Mouse (Mus musculus) megakaryocyte-erythroid progenitor cell, adult 5-6 weeks (primary cell): Measurements from ENCODE around the gene Tas2r143. TPM values are rescaled to one million over a fixed set of nuclear protein-coding genes. Genes with fewer than 3 reads are reported as not detected.

Experiments used
- ATAC-seq: replicated peaks from 2 replicates; pipeline ENCODE4 v1.8.0; 2016; ENCODE audit warnings: mild to moderate bottlenecking, inconsistent platforms; ENCODE audit not compliant: severe bottlenecking, poor library complexity, low FRiP score, low TSS enrichment
- total RNA-seq, 2 experiments: library from RNA; stranded (forward) in 1 of 2; stranded (reverse) in 1 of 2; fragments of 200-1000, 215-1000 nt in 1 of 2; fragments of >200 nt in 1 of 2; fragmentation: Nextera tagmentation in 1 of 2; gene quantifications; 2 replicates each; pipeline ENCODE4 v1.2.3; 2014 to 2017

The Tas2r143 gene
- total RNA-seq, 2 experiments from 2014 or later: 1.3 TPM; not detected in 1

- no peak for ATAC-seq
Observed at GRCm38 (mm10) chr6:42364066-42364465, 36.0 kb upstream of the Tas2r143 start.

DNA sequence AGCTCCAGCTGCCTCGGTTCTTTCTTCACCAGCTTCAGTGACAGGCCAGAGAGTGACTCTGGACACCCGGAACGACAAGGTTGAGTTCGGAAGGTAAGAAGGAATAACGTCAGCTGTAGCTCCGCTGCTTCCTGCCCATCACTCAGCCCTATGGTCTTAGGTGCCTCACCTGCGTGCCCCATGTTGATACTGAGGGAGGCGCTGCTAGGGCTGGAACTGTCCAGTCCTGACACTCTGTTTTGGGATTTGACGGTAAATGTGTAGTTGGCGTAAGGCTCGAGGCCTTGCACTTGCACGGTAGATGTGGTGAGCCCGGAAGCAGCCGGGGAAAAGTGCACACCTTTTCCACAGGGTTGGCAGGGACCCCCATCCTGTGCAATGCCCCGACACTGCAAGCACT lies 35.4 kb upstream of the Tas2r143 start:
- ATAC-seq: no peak

GRCm38 (mm10) chr6:42365215-42365614 lies 34.8 kb upstream of the Tas2r143 start:
- no peak for ATAC-seq

DNA sequence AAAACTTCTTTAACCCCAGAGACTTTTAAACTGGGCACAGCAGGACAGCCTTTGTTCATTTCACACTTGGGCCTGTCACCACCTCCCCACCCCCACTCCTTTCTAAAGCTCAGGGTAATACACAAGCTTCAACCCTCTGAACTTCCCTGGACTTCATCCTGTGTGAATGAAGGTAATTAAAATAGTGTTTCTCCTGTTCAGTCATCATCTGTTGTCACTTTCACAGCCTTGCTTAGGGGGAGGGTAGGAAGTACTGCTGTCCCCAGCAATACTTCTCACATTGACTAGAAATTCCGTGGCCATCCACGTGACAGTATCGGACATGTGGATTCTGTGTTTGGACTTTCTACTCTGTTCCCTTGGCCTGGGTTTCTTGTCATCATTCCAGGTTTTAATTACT lies 30.2 kb upstream of the Tas2r143 start:
- no peak for ATAC-seq

DNA sequence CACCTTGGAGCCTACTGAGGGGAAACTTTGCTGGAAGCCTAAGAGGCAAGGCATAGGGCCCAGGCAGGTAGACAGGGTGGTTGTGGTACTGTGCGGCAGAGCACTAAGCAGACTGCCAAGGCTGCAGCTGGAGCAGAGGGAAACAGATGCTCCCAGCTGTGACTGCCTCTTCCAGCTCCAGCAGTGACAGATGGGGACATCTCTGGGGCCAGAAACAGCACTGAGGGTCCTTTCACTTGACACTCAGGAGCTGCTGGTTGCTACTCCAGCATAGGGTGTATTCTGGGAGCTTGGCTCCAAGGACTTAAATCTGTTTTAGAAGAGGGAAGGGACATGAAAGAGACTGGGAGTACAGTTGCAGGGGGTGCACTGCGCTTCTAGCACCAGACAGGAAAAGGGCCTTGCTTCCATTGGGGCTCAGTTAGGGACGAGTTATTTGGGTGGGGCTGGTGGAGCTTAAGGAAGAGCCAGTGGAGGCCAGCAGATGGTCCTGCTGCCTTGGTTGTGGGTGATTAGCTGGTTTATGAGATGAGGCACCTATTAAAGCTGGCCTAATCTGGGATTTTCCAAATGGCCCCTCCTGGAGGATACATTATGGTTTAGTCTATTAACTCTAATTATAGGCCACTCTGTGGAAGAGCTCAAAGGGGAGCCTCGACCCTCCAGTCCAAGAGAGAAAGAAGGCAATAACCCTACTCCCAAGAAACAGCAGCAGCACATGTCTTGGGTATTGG lies 29.2 kb upstream of the Tas2r143 start:
- no peak for ATAC-seq

- ATAC-seq: no peak
Observed at GRCm38 (mm10) chr6:42372001-42372400, 28.0 kb upstream of the Tas2r143 start.

- 0 out of 2 replicates have a peak, but pooled peaks have one; percentile 7 for ATAC-seq
Observed at GRCm38 (mm10) chr6:42372421-42372815, 27.6 kb upstream of the Tas2r143 start.

DNA sequence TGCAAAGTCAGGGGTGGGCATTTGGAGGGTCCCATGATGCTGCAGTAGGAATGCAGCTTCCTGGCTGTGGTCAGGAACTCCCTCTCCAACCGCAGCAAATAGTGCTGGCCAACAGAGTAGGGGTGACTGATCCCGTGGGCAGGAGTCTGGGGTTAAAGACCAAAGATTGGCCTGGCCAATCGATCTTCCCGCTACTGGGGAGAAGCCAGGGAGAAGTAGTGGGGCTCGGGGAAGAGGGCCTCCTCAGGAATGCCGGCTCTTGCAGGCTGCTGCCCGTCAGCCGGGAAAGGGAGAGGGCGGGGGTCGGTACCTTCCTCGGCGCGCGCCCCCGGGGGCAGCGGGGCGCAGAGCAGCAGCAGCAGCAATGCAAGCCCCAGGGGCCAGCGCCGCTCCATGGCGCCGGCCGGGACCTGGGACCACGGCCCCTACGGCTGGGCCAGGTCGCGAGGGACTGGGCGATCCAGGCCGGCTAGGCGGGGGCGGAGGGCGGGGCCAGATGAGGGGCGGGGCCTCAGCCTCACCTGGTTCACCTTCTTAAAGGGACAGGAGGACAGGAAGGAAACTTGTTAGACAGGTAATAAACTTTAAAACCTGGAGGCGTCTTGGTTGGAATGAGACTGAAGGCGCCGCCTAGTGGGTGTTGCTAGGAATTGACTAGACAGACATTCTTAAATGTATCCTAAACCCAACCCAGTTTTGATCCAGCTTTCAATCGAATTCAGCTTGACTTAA lies 27.1 kb upstream of the Tas2r143 start, which contains the start of gene Epha1:
Gene Epha1, minus strand, starts transcription at position 453 of the 732 bp plus-strand sequence.
- ATAC-seq: peak; percentile 47

- ATAC-seq: no peak
Observed at GRCm38 (mm10) chr6:42373669-42374430, 26.2 kb upstream of the Tas2r143 start.

DNA sequence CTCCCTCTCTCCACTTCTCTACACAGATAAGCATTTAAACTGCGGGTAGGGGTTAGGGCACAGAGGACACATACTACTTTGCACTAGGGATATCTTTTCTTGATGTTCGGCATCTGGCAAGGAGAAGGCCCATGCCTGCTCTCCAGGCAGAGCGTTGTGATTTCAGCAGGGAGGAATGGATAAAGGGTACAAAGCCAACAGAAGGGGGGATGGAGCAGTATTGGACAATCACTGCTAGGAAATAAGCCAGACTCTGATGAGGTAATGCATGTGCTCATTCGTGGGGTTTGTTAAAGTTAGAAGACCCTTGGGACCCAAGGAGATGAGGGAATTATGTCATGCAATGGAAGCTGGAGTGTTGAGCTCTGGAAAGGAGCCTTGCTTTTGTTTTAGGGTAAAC lies 25.3 kb upstream of the Tas2r143 start:
- ATAC-seq: no peak

DNA sequence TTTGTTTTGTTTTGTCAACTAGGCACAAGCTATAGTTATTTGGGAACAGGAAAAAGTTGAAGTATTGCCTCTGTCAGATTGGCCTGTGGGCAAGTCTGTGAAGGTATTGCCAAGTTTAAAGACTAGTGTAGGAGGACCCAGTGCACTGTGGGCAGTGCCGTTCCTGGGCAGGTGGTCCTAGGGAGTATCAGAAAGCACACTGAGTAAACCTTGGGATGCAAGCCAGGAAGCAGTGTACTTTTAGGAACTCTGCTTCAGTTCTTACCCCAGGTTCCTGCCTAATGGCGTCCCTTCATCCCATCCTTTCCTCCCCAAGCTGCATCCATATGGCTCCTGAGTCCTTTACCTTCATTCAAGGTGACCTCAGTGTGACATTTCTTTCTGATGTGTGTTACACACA lies 24.9 kb upstream of the Tas2r143 start:
- ATAC-seq: no peak

DNA sequence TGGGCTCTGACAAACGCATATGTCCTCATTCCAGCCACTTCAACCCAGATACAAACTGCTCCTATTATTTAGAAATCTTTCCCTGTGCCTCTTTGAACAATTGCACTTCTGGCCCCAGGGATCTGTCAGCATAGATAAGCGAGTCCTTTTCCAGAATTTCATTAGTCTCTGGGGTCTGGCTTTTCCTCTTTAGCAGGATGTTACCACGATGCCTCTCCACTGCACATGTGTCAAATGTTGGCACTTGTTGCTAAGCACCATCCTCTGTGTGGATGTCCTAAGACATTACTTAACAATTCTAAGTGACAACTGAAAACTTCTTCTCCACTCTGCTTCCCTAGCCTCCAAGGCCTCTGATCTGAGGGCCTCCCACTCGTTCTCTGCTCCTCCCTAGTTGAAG lies 24.0 kb upstream of the Tas2r143 start:
- ATAC-seq: no peak

- ATAC-seq: peak; percentile 61
Observed at GRCm38 (mm10) chr6:42376504-42377019, 23.5 kb upstream of the Tas2r143 start.

DNA sequence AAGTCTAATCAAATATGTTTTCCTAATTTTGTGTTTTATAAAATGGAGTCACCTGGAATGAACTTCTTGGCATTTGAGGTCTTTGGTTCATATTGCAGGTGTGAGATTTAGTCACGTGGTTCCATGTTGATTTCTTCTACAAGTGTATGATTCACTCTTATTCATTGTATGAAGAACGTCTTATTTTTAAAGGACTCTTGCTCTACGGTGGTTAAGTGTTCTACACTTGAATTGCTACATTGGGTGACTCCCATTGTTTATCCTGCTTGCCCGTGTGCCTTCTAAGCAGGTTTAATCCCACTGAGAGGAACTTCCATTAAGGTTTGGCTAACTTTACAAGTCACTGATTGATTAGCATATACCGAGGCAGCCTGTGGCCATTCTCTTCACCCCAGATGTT lies 22.8 kb upstream of the Tas2r143 start:
- ATAC-seq: no peak

GRCm38 (mm10) chr6:42379551-42379950 lies 20.5 kb upstream of the Tas2r143 start:
- no peak for ATAC-seq

DNA sequence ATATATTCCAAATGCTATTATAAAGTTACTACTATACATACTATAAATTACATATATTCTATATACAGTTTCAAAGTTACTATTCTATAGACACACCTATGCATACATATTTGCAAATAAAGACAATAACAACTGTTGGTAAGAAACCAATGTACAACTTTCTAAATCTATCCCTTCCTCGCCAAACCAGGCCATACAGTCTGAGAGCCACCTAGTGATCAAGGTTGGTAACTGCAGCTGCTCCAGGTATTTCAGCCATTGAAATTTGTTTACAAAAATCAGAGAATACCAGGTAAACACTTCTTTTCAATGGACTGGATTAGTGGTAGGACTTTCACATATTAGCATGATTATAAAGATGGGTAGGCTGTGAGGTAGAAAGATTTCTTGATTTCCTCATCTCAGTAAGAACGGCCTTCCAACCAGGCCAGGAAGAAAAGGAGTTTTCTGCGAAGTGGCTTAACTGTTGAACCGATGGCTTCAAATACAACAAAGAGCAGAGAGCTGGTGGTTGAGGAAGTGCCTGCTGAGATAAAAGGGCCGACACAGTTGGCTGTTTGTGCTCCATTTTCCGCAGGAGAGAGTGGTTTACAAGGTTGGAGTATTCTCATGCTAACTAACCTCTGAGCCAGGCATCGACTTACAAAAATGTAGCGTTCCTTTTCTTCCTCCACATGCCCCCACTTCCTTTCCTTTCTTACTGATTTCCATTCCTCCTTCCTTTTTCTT lies 19.5 kb upstream of the Tas2r143 start:
- peak; percentile 66; the same call in 1 of the 2 replicates for ATAC-seq

GRCm38 (mm10) chr6:42381221-42381620 lies 18.8 kb upstream of the Tas2r143 start:
- ATAC-seq: no peak

DNA sequence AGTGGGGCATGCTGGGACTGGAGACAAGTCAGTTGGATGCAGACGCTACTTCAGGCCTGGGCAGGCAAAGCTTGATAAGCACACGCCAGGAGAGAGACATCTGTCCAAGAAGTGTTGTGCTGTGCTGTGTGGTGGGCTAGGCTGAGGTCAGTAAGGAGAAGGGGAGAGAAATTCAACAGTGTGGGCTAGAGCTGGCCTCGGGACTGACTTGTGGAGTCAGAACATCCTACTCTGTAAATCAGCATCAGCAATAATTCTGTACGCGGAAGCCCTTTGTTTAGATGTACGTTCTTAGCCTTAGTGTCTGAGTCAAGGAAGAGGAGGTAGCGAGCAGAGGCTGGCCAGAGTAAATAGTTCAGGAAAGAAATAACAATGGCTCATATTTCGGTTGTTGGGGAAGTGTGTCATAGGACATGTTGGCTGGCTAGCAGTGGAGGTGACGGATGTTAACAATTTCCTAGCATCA lies 18.1 kb upstream of the Tas2r143 start:
- 0 out of 2 replicates have a peak, but pooled peaks have one; percentile 22 for ATAC-seq

GRCm38 (mm10) chr6:42383360-42383759 lies 16.7 kb upstream of the Tas2r143 start:
- ATAC-seq: no peak
